Mouse (Mus musculus) ES-E14 (cell line): Measurements from ENCODE around the gene Cdk2. TPM values are rescaled to one million over a fixed set of nuclear protein-coding genes. Genes with fewer than 3 reads are reported as not detected.
"Not testable (repeated sequence)": the region's sequence is repeated elsewhere in the genome, so short reads cannot be mapped to it uniquely, and the experiment has no call there.

Experiments
- DNase-seq: peaks from one replicate; pipeline ENCODE4 v3.0.0-alpha.2; 2013; ENCODE audit warnings: low read depth, low spot score
- H3K27ac ChIP-seq: 2 replicates; pipeline ENCODE4 v1.5.1; 2012; ENCODE audit warnings: low read depth, mild to moderate bottlenecking, low read length, moderate library complexity, mixed read lengths; ENCODE audit not compliant: poor library complexity, insufficient read depth, severe bottlenecking
- H3K36me3 ChIP-seq: 2 replicates; pipeline ENCODE4 v1.6.1; 2012; ENCODE audit warnings: mild to moderate bottlenecking, low read length, moderate library complexity, mixed read lengths; ENCODE audit not compliant: control insufficient read depth, poor library complexity, insufficient read depth, severe bottlenecking
- H3K4me1 ChIP-seq, 2 experiments: fragments of 150-350 bp in 1 of 2; sonication (generic) in 1 of 2; 2 replicates each; pipeline ENCODE4 v1.6.1; 2012; ENCODE audit warnings: low read length in 2 of 2, mild to moderate bottlenecking in 1 of 2, mixed read lengths in 1 of 2; ENCODE audit not compliant: control insufficient read depth in 2 of 2, insufficient read depth in 2 of 2, poor library complexity in 1 of 2
- H3K4me3 ChIP-seq, 2 experiments: fragments of 150-350 bp in 1 of 2; sonication (generic) in 1 of 2; 2 replicates each; pipeline ENCODE4 v1.5.1; 2012; ENCODE audit warnings: low read length in 2 of 2, low read depth in 1 of 2, mild to moderate bottlenecking in 1 of 2, mixed read lengths in 1 of 2; ENCODE audit not compliant: insufficient read depth in 1 of 2, poor library complexity in 1 of 2, severe bottlenecking in 1 of 2
- H3K9ac ChIP-seq: 2 replicates; pipeline ENCODE4 v1.6.1; 2012; ENCODE audit warnings: low read depth, mild to moderate bottlenecking, low read length, mixed read lengths; ENCODE audit not compliant: poor library complexity, insufficient read depth, severe bottlenecking
- H3K9me3 ChIP-seq: fragments of 150-350 bp; sonication (generic); 2 replicates; pipeline ENCODE4 v1.6.1; 2012; ENCODE audit warnings: low read depth, mild to moderate bottlenecking, low read length; ENCODE audit not compliant: control insufficient read depth, insufficient read depth
- CHD2 ChIP-seq: IDR thresholded peaks from 2 replicates; pipeline ENCODE4 v1.6.1; 2014; ENCODE audit warnings: mild to moderate bottlenecking, low read depth, low read length, inconsistent platforms
- HCFC1 ChIP-seq: IDR thresholded peaks from 2 replicates; pipeline ENCODE4 v1.6.1; 2012; ENCODE audit warnings: low read length, inconsistent platforms, borderline replicate concordance; ENCODE audit not compliant: insufficient read depth
- MAFK ChIP-seq: IDR thresholded peaks from 2 replicates; pipeline ENCODE4 v1.6.1; 2014; ENCODE audit warnings: mild to moderate bottlenecking, low read depth, low read length, inconsistent platforms; ENCODE audit not compliant: insufficient read depth
- ZC3H11A ChIP-seq: IDR thresholded peaks from 2 replicates; pipeline ENCODE4 v1.6.1; 2012; ENCODE audit warnings: low read depth, mild to moderate bottlenecking, inconsistent platforms, low read length, borderline replicate concordance
- ZNF384 ChIP-seq: IDR thresholded peaks from 2 replicates; pipeline ENCODE4 v1.6.1; 2012; ENCODE audit warnings: low read depth, low read length, inconsistent platforms
- in situ Hi-C, 2 experiments: fragments of 600-800 bp; cut with MboI; formaldehyde crosslinking; loops; one replicate each; pipeline ENCODE4 v1.15.1; 2025; ENCODE audit warnings: low sequenced_read_pairs in 2 of 2, inconsistent platforms in 1 of 2; ENCODE audit not compliant: unreplicated experiment in 2 of 2
- total RNA-seq: library from RNA; depleted of rRNA; stranded (reverse); fragments of 300-350 nt; gene quantifications from 2 replicates; pipeline ENCODE4 v1.2.3, GENCODE M21; 2012

The Cdk2 gene
- total RNA-seq, 1 experiment, result 40.7 TPM

GRCm38 (mm10) chr10:128731002-128731433 is 26.2 kb upstream of the Cdk2 start:
- Histone ChIP-seq H3K9ac (no peak overlapping the region), H3K36me3 (peaks cover 25% of the 10 kb centered on the region), H3K27ac (no peak overlapping the region), H3K4me1 (no peaks in the 10 kb centered on the region), H3K9me3 (no peaks in the 10 kb centered on the region), H3K4me3 (no peak overlapping the region)
- DNase-seq, result no peak
- TF ChIP-seq CHD2 (no peak), ZNF384 (peak; percentile 91), HCFC1 (no peak), ZC3H11A (peak; percentile 28; the same call in 1 of the 2 replicates), MAFK (no peak)
- in situ Hi-C loops, result loop anchor here in 1 of 2 experiments (10.0 kb wide), 1 partner anchor 164 kb away; the partner anchor contains the start of gene Gdf11

- Histone ChIP-seq H3K9me3 (no peaks in the 10 kb centered on the region), H3K36me3 (peaks cover 18% of the 10 kb centered on the region), H3K4me3 (no peak overlapping the region), H3K4me1 (no peaks in the 10 kb centered on the region), H3K27ac (no peak overlapping the region), H3K9ac (no peak overlapping the region)
- no peak for DNase-seq
- TF ChIP-seq MAFK (no peak), ZC3H11A (no peak), HCFC1 (no peak), CHD2 (no peak), ZNF384 (no peak)
- in situ Hi-C loops, result no loop called here
Measured at GRCm38 (mm10) chr10:128728059-128728458, 23.2 kb upstream of the Cdk2 start.

GRCm38 (mm10) chr10:128725466-128725865 is 20.6 kb upstream of the Cdk2 start:
- H3K9ac ChIP-seq, H3K4me3 ChIP-seq, DNase-seq, H3K27ac ChIP-seq, in situ Hi-C loops, H3K4me1 ChIP-seq, H3K9me3 ChIP-seq: not testable (repeated sequence)
- H3K36me3 ChIP-seq, result peaks cover 12% of the 10 kb centered on the region
- peak; percentile 20; the same call in 1 of the 2 replicates for TF ChIP-seq ZNF384

- Histone ChIP-seq H3K36me3 (peaks cover 4% of the 10 kb centered on the region; the same call in 1 of the 2 replicates), H3K4me3 (no peak overlapping the region), H3K9ac (no peak overlapping the region), H3K27ac (no peak overlapping the region), H3K4me1 (peaks cover 2 to 12% of the 10 kb centered on the region in 2 experiments; a peak in 3 of 4 replicates), H3K9me3 (no peaks in the 10 kb centered on the region)
- TF ChIP-seq HCFC1 (no peak), CHD2 (no peak), MAFK (no peak), ZNF384 (no peak), ZC3H11A (no peak)
- in situ Hi-C loops, result no loop called here
- no peak for DNase-seq
Measured at GRCm38 (mm10) chr10:128715559-128716537, 11.0 kb upstream of the Cdk2 start.
